Mouse (Mus musculus) left cerebral cortex, postnatal 36 days (tissue): ENCODE measurements around the gene Gemin6. TPM values are rescaled to one million over a fixed set of nuclear protein-coding genes. Genes with fewer than 3 reads are reported as not detected.
"Not testable (repeated sequence)": the region's sequence is repeated elsewhere in the genome, so short reads cannot be mapped to it uniquely, and the experiment has no call there.

Experiments used
- DNase-seq, 2 experiments: peaks; one replicate each; pipeline ENCODE4 v3.0.0; 2021 to 2022; ENCODE audit warnings: low spot score in 2 of 2, mixed read lengths in 1 of 2
- intact Hi-C: fragments of 180-260 bp; cut with DNase I; formaldehyde crosslinking; loops from one replicate; pipeline ENCODE4 v1.15.1; 2025
- total RNA-seq, 2 experiments: library from RNA; stranded (reverse); gene quantifications; 2 replicates each; pipeline ENCODE4 v1.2.3; 2021

The Gemin6 gene
- total RNA-seq: 1 to 10 TPM; 6.2 to 6.6 TPM

DNA sequence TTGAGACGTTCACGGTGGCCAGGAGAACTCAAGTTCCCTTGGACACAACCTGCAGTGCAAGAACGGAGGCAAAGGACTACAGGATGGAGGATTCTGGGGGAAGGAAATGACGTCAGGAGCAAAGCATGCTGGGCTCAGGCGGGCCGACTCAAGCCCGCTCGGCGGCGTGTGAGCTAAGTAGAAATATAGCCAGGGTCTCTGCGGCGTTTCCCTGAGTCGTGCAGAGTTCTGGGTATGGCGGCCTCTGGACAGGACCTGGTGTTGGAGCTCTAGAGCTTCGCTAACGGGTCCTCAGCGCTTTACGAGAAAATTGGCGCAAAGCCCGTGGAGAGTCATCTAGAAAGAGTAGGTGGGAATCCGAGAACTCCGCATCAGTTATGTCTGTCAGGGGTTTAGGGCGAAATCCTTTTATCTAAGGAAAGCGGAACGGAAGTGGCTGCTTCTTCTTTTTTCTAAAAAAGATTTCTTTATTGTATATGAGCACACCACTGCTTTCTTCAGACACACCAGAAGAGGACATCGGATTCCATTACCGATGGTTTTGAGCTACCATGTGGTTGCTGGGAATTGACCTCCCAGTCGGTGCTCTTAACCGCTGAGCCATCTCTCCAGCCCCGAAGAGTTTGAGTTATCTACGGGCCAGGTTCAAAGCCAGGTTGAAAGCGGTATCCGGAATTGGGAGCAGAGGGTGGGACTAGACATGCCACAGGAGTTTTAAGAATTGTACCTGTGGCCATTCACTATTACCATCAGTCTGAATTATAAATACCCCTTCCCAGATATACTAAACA is at the start of gene Gemin6:
Gemin6 (plus strand) TSS at position 116 of the 791 bp plus-strand sequence.
- DNase-seq: peak; percentile 89 to 90
- intact Hi-C loops: loop anchor here (2.0 kb wide), 1 partner anchor 18 kb away; the partner anchor contains the start of genes Srsf7 and Ttc39d

DNA sequence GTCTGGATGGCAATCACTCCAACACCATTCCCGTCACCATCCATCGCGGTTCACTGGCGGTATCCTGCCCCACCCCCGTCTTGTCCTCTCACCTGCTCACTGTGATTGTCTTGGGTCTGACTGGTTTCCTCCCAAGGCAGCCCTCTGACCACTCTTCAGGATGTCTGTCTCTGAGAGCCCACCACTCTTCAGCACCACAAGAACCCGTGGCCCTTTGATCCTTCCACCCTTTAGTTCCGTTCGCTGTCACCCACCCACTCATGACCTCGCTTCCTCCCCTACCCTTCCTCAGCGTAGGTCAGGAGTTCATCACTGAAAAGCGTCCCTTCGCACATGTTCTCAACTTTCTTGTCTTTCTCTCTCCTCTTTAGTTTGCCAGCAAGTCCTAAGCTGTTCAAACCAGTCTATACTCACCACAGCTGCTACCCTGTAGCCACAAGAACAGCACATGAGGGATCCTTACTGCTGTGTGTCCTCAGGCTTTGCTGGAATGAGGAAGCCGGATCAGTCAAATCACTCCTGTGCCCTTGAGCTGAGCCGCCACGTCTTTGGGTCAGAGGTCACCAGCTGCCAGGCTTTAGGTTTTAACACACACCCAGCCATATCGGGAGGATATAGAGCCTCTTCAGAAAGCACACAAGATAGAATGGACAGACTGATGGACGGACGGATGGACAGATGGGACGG is 49.4 kb upstream of the Gemin6 start:
- no peak for DNase-seq
- intact Hi-C loops: loop anchor here (10.0 kb wide), 1 partner anchor 280 kb away; the partner anchor contains the start of gene Atl2

DNA sequence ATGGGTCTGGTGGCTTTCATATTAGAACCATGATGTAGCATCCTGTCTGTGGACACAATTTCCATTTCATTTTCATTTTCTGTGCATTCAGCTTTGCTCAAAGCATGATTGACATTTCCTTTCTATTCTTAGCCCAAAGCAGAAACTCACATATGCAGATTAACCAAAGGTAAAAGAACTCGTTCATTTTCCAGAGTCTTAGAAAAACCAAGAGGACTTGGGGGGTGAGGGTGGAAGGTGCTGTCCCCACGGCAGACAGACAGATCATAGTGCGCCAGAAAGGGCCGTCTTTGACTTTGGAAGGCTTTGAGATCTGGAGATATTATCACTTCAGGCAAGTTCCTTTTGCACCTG is 48.9 kb upstream of the Gemin6 start:
- no peak for DNase-seq
- intact Hi-C loops: loop anchor here (10.0 kb wide), 1 partner anchor 281 kb away; the partner anchor contains the start of gene Atl2

DNA sequence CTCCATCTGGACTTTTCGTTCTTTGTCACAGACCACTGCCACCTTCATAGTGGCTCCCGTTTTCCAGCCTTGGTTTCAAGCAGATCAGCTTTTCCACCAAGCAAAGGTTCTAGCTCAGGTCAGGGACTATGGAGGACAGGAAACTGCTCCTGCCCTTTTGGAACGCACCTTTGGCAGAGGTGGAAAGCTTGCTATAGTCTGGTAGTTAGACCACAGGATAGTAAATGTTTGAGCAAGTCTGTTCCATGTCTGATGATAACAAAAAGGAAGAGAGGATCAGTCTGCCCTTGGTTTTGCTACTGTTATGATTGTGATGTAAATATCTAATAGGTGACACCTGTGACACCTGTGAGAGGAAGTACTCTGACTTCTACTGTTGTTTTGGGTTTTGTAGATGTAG is 48.3 kb upstream of the Gemin6 start:
- DNase-seq: no peak
- intact Hi-C loops: loop anchor here (10.0 kb wide), 1 partner anchor 281 kb away; the partner anchor contains the start of gene Atl2

DNA sequence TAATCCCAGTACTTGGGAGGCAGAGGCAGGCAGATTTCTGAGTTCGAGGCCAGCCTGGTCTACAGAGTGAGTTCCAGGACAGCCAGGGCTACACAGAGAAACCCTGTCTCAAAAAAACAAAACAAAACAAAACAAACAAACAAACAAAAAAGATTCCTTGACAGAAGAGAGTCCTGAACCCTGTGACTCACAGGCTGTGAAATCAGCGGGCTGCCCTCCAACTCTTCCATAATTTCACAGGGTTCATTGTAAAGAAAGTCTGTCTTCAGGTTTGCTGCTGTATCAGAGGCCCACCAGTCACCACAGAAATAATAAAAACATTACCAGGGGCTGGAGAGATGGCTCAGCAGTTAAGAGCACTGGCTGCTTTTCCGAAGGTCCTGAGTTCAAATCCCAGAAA is 45.4 kb upstream of the Gemin6 start:
- DNase-seq: not testable (repeated sequence)
- intact Hi-C loops: loop anchor here (10.0 kb wide), 1 partner anchor 284 kb away; the partner anchor contains the start of gene Atl2

GRCm38 (mm10) chr17:80179959-80180358 is 44.3 kb upstream of the Gemin6 start:
- peak; percentile 57 to 58 for DNase-seq
- intact Hi-C loops: loop anchor here (1.0 to 10.0 kb wide), 4 partner anchors 132 to 315 kb away; partner anchors contain the start of gene Atl2

GRCm38 (mm10) chr17:80180468-80180867 is 43.8 kb upstream of the Gemin6 start:
- intact Hi-C loops: loop anchor here (1.0 to 10.0 kb wide), 3 partner anchors 132 to 316 kb away; no protein-coding TSS in a partner anchor
- DNase-seq: no peak

GRCm38 (mm10) chr17:80183615-80184014 is 40.6 kb upstream of the Gemin6 start:
- DNase-seq: no peak
- intact Hi-C loops: loop anchor here (10.0 kb wide), 2 partner anchors 169 to 319 kb away; no protein-coding TSS in a partner anchor

DNA sequence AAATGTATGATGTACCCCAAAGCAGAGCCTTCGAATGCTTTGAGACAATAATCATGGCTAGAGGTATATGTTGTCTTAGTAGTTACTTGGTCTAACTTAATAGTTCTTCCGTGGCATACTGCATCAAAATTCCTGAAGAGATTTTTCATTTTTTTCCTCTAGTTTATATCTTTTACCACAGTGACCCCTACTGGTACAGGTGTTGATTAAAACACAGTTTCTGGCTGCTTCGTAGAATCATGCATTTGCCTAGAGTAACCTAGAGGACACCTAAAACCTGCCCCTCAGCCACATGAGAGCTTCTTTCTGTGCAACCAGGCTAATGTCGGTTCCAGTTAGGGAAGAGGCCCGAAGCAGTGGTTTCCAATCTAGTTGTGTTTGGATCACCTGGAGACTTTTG is 31.2 kb upstream of the Gemin6 start:
- DNase-seq: no peak

DNA sequence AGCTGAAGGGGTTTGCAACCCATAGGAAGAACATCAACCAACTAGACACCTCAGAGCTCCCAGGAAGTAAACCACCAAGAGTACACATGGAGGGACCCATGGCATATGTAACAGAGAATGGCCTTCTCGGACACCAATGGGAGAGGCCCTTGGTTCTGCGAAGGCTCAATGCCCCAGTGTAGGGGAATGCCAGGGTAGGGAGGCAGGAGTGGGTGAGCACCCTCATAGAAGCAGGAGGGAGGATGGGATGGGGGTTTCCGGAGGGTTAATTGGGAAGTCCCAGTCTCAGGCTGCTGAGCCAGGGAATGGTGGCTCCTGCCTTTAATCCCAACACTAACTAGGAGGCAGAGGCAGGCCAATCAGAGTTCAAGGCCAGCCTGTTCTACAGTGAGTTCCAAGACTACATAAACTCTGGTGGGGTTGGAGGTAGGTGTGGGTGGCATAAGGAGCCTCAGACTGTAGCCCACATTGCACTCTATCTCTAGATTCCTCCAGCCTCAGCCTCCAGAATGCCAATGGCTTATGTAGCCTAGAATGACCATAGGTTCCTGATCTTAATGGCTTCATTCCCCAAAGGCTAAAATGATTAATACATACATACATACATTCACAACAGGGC is 25.0 kb upstream of the Gemin6 start:
- no peak for DNase-seq
- intact Hi-C loops: no loop called here

More for the DNA sequence above, 31.2 kb upstream of the Gemin6 start:
- intact Hi-C loops: no loop called here

- no peak for DNase-seq
- intact Hi-C loops: loop anchor here (2.0 kb wide), 1 partner anchor 19 kb away; the partner anchor contains the start of gene Gemin6
These were observed 18.6 kb upstream of the Gemin6 start for GRCm38 (mm10) chr17:80205657-80206056.

DNA sequence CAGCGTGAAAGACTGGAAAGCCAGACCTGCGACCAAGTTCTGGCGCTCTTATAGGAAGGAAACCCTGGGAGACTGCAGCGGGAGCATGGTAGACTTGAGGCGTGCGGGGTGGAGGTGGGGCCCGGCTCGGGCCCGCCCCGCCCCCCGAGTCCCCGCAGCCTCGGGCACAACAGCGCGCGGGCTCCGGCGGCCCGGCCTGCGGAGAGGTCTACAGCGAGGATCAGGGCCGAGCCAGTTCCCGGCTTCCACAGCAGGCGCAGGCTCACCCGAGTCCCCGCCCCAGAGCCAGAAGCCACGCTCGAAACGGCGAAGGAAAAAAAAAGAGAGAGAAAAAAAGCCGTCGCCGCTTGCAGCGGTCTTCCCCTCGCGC is 18.0 kb upstream of the Gemin6 start:
- intact Hi-C loops: loop anchor here (2.0 kb wide), 1 partner anchor 19 kb away; the partner anchor contains the start of gene Gemin6
- no peak for DNase-seq

- DNase-seq: peak; percentile 98 to 99
- intact Hi-C loops: loop anchor here (1.0 to 2.0 kb wide), 2 partner anchors 18 to 28 kb away; partner anchors contain the start of gene Gemin6
These were observed 17.3 kb upstream of the Gemin6 start, which contains the start of the genes Srsf7 and Ttc39d for GRCm38 (mm10) chr17:80206671-80207581. Gene Srsf7, minus strand, starts transcription at chr17:80207307. Gene Ttc39d, plus strand, starts transcription at chr17:80207460.

GRCm38 (mm10) chr17:80213998-80214397 is 10.2 kb upstream of the Gemin6 start:
- DNase-seq, intact Hi-C loops: not testable (repeated sequence)

DNA sequence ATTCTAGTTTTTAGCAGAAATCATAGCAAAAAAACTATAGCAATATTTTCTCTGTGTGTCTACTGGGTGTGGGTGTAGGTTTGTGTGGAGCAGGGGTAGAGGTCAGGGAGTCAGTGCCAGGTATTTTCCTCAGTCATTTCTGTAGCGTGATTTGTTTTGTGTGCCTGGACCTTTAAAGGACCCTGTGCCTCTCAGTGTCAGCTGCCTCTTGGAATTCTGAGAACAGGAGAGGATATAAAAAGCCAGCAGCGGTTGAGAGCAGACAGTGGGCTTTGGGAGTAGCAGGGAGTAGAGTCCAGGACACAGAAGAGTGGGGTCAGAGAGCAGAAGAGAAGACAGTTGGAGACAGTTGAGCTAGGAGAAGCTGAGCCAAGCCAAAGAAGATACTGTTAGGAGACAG is 4.1 kb upstream of the Gemin6 start:
- intact Hi-C loops: no loop called here
- DNase-seq: no peak

- no peak for DNase-seq
- intact Hi-C loops: no loop called here
These were observed 3.0 kb upstream of the Gemin6 start for GRCm38 (mm10) chr17:80221202-80221601.

- intact Hi-C loops: no loop called here
These were observed 2.2 kb upstream of the Gemin6 start for GRCm38 (mm10) chr17:80221890-80222628.

GRCm38 (mm10) chr17:80223829-80224228 is 412 bp upstream of the Gemin6 start:
- DNase-seq: no peak
- intact Hi-C loops: loop anchor here (2.0 kb wide), 1 partner anchor 17 kb away; the partner anchor contains the start of genes Srsf7 and Ttc39d

More at GRCm38 (mm10) chr17:80221890-80222628, 2.2 kb upstream of the Gemin6 start:
- no peak for DNase-seq
